Mouse (Mus musculus): ENCODE measurements around the gene Ncor2. TPM values are rescaled to one million over a fixed set of nuclear protein-coding genes. Genes with fewer than 3 reads are reported as not detected.

The Ncor2 gene
- total RNA-seq, 1 experiment: 19.9 TPM

GRCm38 (mm10) chr5:125223961-125224360 lies 44.9 kb upstream of the Ncor2 start:
- no peaks in the 10 kb centered on the region for H3K4me1 ChIP-seq (ENCODE audit: control insufficient read depth in 2 of 2, insufficient read depth in 2 of 2, low read length in 2 of 2, poor library complexity in 1 of 2)
- H3K27ac ChIP-seq (ENCODE audit: insufficient read depth, low read depth, low read length, poor library complexity, severe bottlenecking): no peak overlapping the region
- no peaks in the 10 kb centered on the region for H3K36me3 ChIP-seq (ENCODE audit: control insufficient read depth, insufficient read depth, low read length, poor library complexity, severe bottlenecking)
- DNase-seq (ENCODE audit: low read depth, low spot score): no peak
- no peak overlapping the region for H3K4me3 ChIP-seq (ENCODE audit: insufficient read depth in 1 of 2, low read depth in 1 of 2, low read length in 2 of 2, poor library complexity in 1 of 2, severe bottlenecking in 1 of 2)
- TF ChIP-seq HCFC1 (IDR thresholded peaks at IDR 0.05; ENCODE audit: borderline replicate concordance, insufficient read depth, low read length) (no peak), CHD2 (IDR thresholded peaks at IDR 0.05; ENCODE audit: low read depth, low read length) (no peak), ZNF384 (IDR thresholded peaks at IDR 0.05; ENCODE audit: low read depth, low read length) (no peak), MAFK (IDR thresholded peaks at IDR 0.05; ENCODE audit: insufficient read depth, low read depth, low read length) (no peak), ZC3H11A (IDR thresholded peaks at IDR 0.05; ENCODE audit: borderline replicate concordance, low read depth, low read length) (no peak)
- in situ Hi-C loops (cut with MboI; ENCODE audit: low sequenced_read_pairs in 2 of 2, unreplicated experiment in 2 of 2): no loop called here
- H3K9ac ChIP-seq (ENCODE audit: insufficient read depth, low read depth, low read length, poor library complexity, severe bottlenecking): no peak overlapping the region
- H3K9me3 ChIP-seq (ENCODE audit: control insufficient read depth, insufficient read depth, low read depth, low read length): no peaks in the 10 kb centered on the region

- no peaks in the 10 kb centered on the region for H3K36me3 ChIP-seq (ENCODE audit: control insufficient read depth, insufficient read depth, low read length, poor library complexity, severe bottlenecking)
- no peak overlapping the region for H3K4me3 ChIP-seq (ENCODE audit: insufficient read depth in 1 of 2, low read depth in 1 of 2, low read length in 2 of 2, poor library complexity in 1 of 2, severe bottlenecking in 1 of 2)
- H3K9ac ChIP-seq (ENCODE audit: insufficient read depth, low read depth, low read length, poor library complexity, severe bottlenecking): no peak overlapping the region
- H3K27ac ChIP-seq (ENCODE audit: insufficient read depth, low read depth, low read length, poor library complexity, severe bottlenecking): no peak overlapping the region
- no peak for TF ChIP-seq ZC3H11A (IDR thresholded peaks at IDR 0.05; ENCODE audit: borderline replicate concordance, low read depth, low read length)
- H3K4me1 ChIP-seq (ENCODE audit: control insufficient read depth in 2 of 2, insufficient read depth in 2 of 2, low read length in 2 of 2, poor library complexity in 1 of 2): no peaks in the 10 kb centered on the region
- DNase-seq (ENCODE audit: low read depth, low spot score): no peak
- no peaks in the 10 kb centered on the region for H3K9me3 ChIP-seq (ENCODE audit: control insufficient read depth, insufficient read depth, low read depth, low read length)
- in situ Hi-C loops (cut with MboI; ENCODE audit: low sequenced_read_pairs in 2 of 2, unreplicated experiment in 2 of 2): no loop called here
These were observed 43.7 kb upstream of the Ncor2 start for GRCm38 (mm10) chr5:125222706-125223105.

- Histone ChIP-seq H3K4me3 (ENCODE audit: insufficient read depth in 1 of 2, low read depth in 1 of 2, low read length in 2 of 2, poor library complexity in 1 of 2, severe bottlenecking in 1 of 2) (no peak overlapping the region), H3K36me3 (ENCODE audit: control insufficient read depth, insufficient read depth, low read length, poor library complexity, severe bottlenecking) (no peaks in the 10 kb centered on the region), H3K9me3 (ENCODE audit: control insufficient read depth, insufficient read depth, low read depth, low read length) (no peaks in the 10 kb centered on the region), H3K9ac (ENCODE audit: insufficient read depth, low read depth, low read length, poor library complexity, severe bottlenecking) (no peak overlapping the region), H3K4me1 (ENCODE audit: control insufficient read depth in 2 of 2, insufficient read depth in 2 of 2, low read length in 2 of 2, poor library complexity in 1 of 2) (no peaks in the 10 kb centered on the region), H3K27ac (ENCODE audit: insufficient read depth, low read depth, low read length, poor library complexity, severe bottlenecking) (no peak overlapping the region)
- in situ Hi-C loops (cut with MboI; ENCODE audit: low sequenced_read_pairs in 2 of 2, unreplicated experiment in 2 of 2): no loop called here
- TF ChIP-seq ZNF384 (IDR thresholded peaks at IDR 0.05; ENCODE audit: low read depth, low read length) (no peak), HCFC1 (IDR thresholded peaks at IDR 0.05; ENCODE audit: borderline replicate concordance, insufficient read depth, low read length) (no peak), ZC3H11A (IDR thresholded peaks at IDR 0.05; ENCODE audit: borderline replicate concordance, low read depth, low read length) (no peak), MAFK (IDR thresholded peaks at IDR 0.05; ENCODE audit: insufficient read depth, low read depth, low read length) (no peak)
- no peak for DNase-seq (ENCODE audit: low read depth, low spot score)
These were observed 42.8 kb upstream of the Ncor2 start for GRCm38 (mm10) chr5:125221868-125222267.

- no peak for TF ChIP-seq MAFK (IDR thresholded peaks at IDR 0.05; ENCODE audit: insufficient read depth, low read depth, low read length)
- no peak for TF ChIP-seq CHD2 (IDR thresholded peaks at IDR 0.05; ENCODE audit: low read depth, low read length)
- TF ChIP-seq ZNF384 (IDR thresholded peaks at IDR 0.05; ENCODE audit: low read depth, low read length): no peak
- TF ChIP-seq ZC3H11A (IDR thresholded peaks at IDR 0.05; ENCODE audit: borderline replicate concordance, low read depth, low read length): no peak
- no peak for TF ChIP-seq HCFC1 (IDR thresholded peaks at IDR 0.05; ENCODE audit: borderline replicate concordance, insufficient read depth, low read length)
- Histone ChIP-seq H3K4me1 (ENCODE audit: control insufficient read depth in 2 of 2, insufficient read depth in 2 of 2, low read length in 2 of 2, poor library complexity in 1 of 2) (no peaks in the 10 kb centered on the region), H3K27ac (ENCODE audit: insufficient read depth, low read depth, low read length, poor library complexity, severe bottlenecking) (no peak overlapping the region), H3K9ac (ENCODE audit: insufficient read depth, low read depth, low read length, poor library complexity, severe bottlenecking) (no peak overlapping the region), H3K9me3 (ENCODE audit: control insufficient read depth, insufficient read depth, low read depth, low read length) (no peaks in the 10 kb centered on the region), H3K36me3 (ENCODE audit: control insufficient read depth, insufficient read depth, low read length, poor library complexity, severe bottlenecking) (no peaks in the 10 kb centered on the region), H3K4me3 (ENCODE audit: insufficient read depth in 1 of 2, low read depth in 1 of 2, low read length in 2 of 2, poor library complexity in 1 of 2, severe bottlenecking in 1 of 2) (no peak overlapping the region)
- in situ Hi-C loops (cut with MboI; ENCODE audit: low sequenced_read_pairs in 2 of 2, unreplicated experiment in 2 of 2): no loop called here
- no peak for DNase-seq (ENCODE audit: low read depth, low spot score)
These were observed 38.6 kb upstream of the Ncor2 start for GRCm38 (mm10) chr5:125217426-125218170.
